Mouse (Mus musculus) testis, postnatal 10 days (tissue): ENCODE results near the gene Slc48a1.

Experiments used
- DNase-seq: peaks from one replicate; pipeline ENCODE4 v3.0.0; 2021; ENCODE audit warnings: low spot score

Slc48a1 gene

DNA sequence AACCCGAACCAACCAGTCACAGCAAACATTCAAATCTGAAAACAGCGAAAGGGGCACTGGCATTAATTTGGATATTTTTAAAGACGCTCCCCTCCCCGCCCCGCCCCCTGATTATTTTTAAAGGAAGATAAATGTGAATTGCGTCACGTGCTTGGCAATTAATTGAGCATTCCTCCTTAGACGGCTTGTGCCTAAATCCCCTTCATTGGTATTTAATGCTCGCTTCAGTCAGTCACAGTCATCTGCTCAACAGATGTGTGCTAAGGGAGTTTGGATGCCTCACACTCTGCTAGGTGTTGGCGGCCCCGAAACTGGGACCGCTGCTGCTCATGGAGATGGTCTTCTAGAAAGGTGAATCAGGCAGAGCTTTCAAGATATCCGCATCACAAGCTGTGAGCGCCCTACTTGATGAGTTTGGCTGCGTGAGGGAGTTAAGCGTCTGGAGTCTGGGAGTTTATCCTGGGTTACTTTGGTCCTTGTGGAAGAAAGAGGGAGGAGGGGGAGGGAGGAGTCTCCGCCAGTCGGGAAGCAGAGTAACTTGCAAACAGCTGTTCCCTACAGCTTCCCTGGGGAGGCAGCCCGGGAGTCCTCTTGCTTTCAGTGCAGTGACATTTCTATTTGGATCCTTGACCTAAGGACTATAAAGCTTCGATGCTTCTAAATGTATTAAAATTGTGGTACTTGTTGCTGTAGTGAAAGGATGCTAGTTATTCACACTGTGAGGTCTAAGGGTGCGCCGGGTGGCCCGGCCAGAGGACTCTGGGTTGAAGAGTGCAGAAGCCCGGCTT, 3.8 kb downstream of the Slc48a1 start:
- no peak for DNase-seq

GRCm38 (mm10) chr15:97782749-97783105, 4.4 kb downstream of the Slc48a1 start:
- DNase-seq, result peak; percentile 90

- DNase-seq, result peak; percentile 95
Observed at GRCm38 (mm10) chr15:97784092-97784559, 5.8 kb downstream of the Slc48a1 start.

- DNase-seq, result no peak
Observed at GRCm38 (mm10) chr15:97784561-97785161, 6.3 kb downstream of the Slc48a1 start.

- DNase-seq, result no peak
Observed at GRCm38 (mm10) chr15:97785731-97786411, 7.6 kb downstream of the Slc48a1 start.

- DNase-seq, result no peak
Observed at GRCm38 (mm10) chr15:97786412-97787112, 8.2 kb downstream of the Slc48a1 start.

DNA sequence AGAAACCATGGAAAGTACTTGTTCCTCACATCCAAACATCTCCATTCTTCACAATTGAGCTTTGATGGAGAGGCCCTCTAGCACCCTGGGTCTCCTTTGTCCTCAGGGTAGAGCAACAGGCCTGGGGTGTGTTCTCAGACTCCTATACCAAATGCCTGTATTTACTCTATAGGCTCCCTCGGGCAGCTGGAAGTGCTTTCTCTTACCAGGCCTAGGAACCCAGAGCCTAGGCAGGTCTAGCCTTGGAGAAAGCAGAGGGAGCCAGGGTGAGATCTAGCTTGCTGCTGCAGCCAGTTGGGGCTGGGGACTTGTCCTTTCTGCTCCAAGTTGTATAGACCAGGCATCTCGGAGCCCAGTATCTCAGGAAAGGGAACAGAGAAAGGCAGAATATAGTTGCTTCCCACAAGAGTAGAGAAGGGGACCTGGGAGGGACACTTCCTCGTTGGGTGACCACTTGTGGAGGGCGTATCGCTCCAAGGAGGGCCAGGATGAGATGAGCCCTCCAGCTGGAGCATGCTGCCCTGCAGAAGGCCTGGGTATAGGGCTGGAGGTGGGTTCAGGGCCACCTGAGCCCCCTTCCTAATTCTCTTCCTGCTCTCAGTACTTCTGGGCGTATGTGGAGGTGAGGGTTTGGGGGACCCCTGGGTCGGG, 9.0 kb downstream of the Slc48a1 start:
- no peak for DNase-seq

DNA sequence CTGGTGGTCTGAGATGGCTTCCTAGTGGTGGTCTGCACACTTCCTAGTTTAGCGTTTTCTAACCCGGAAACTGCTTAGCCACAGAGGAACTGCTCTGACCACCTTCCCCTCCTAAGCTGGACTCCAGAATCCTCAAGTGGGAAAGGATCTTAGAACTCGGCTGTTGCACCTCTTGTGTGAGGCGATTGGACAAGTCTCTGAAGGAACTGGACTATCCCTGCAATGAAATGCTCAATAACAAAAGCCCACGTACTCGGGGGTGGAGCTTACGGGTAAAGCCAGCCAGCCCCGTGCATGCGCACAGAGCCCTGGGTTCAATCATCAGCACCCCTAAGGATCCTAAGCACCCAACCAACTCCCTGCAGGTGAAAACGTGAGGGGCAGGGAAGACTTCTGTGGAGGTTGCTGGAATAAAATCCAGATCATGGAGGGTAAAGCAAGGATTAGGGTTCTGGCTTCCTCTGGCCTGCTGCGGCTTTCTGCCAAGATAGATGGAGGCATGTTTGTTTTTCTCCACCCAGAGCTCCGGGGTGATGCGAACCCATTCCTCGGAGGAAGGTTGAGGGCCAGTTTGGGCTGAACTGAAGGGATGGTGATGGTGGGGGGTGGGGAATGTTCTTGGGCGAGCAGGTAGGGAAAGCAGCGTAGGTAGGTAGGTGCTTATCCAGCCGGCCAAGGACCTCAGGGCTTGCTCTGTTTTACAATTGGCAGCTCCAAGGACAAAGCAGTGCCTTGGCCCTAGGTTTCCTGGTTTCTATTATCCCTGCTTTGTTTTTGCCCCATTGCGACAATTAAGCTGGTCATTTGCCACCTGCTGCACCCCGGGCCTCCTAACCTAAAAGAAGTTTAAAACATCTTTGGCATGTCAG, 9.7 kb downstream of the Slc48a1 start:
- no peak for DNase-seq

GRCm38 (mm10) chr15:97788821-97789220, 10.5 kb downstream of the Slc48a1 start:
- no peak for DNase-seq

GRCm38 (mm10) chr15:97789761-97790505, 11.6 kb downstream of the Slc48a1 start:
- DNase-seq, result peak; percentile 77

- no peak for DNase-seq
Observed at GRCm38 (mm10) chr15:97791126-97791700, 12.9 kb downstream of the Slc48a1 start.

DNA sequence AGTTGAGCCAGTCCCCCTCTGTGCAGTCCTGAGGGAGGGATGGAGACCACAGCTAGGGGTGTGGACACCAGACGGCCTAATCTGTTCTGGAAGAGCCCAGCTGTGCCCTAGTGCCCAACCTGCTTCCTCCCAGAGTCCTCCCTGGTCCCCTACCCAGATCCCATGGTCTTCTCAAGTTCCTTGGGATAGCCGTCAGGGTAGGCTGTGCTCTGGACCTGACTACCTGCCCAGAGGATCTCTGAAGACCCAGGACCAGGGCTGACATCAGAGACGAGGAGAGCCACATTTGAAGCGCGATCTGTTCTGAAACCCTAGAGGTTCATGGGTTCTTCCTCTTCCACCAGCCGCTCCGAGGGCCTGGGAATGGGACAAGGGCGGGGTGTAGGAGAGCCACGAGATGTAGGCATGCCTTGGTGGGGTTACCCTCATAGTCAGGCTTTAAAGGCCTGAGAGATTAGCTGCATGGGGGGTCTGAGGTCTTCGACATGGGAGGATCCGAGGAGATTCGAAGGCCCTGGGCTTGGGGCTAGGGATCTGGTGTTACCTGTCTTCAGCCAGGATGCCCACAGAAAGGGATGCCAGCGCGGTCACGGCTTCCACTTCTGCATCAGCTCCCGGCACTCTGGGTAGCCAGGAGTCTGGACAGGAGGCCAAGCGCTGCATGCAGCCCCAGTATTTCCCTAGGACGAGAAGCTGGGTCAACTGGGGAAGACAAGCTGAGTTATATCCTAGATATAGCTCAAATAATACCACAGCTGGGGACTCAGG, 15.2 kb downstream of the Slc48a1 start:
- no peak for DNase-seq

DNA sequence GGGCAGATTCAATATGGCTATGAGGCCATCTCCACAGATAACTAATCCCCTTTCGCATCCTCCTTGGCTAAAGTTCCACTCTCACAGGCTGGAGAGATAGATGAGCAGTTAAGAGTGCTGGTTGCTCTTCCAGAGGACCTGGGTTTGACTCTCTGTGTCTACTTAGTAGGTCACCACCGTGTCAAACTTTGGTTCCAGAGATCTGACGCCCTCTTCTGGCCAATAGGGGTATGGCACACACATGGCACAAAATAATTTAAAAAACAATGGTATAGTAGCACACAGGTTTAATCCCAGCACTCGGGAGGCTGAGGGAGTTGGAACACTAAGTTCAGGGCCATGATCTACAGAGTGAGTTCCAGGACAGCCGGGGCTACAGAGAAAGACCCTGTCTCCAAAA, 15.9 kb downstream of the Slc48a1 start:
- no peak for DNase-seq

- no peak for DNase-seq
Observed at GRCm38 (mm10) chr15:97795559-97796235, 17.4 kb downstream of the Slc48a1 start.

GRCm38 (mm10) chr15:97796674-97797310, 18.5 kb downstream of the Slc48a1 start:
- DNase-seq, result no peak

DNA sequence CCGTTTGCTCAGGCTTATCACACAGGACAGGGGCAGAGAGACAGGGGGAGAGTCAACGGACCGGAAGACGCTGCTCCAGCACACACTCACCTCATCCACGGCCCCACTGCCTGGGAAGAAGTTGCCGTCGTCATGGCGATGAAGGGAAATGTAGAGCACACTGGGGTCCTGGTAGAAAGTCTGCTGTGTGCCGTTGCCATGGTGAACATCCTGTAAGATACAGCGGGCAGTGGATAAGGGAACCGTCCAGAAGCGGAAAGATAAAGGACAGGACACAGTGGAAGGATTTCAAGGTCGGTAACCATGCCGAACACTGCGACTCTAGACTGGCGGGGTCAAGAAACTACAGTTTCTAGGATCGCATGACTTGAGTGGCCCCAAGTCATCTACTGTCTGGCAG, 19.8 kb downstream of the Slc48a1 start:
- DNase-seq, result no peak

DNA sequence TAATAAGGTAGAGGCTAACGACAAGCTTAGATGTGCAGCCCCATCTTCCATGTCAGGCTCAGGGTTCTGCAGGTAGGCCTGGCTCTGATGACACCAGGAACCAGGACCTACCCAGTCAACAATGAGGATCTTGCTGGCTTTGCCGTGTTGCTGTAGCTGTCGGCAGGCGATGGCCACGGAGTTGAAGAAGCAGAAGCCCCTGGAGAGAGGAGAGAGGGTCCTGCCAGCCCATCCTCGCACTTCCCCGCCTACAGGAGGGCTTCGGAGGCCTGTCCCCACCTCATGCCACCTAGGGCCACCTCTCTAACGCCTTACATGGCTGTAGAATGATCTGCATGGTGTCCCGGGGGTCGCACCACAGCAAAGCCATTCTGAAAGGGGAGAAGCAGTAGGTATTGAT, 21.1 kb downstream of the Slc48a1 start:
- DNase-seq, result no peak

- no peak for DNase-seq
Observed at GRCm38 (mm10) chr15:97800853-97801252, 22.5 kb downstream of the Slc48a1 start.
